Mouse (Mus musculus): ENCODE data around the gene Ldlrap1. TPM values are rescaled to one million over a fixed set of nuclear protein-coding genes. Genes with fewer than 3 reads are reported as not detected.

Gene Ldlrap1
- total and polyA plus RNA-seq, 2 experiments from 2014 or later: 9.4 to 12.3 TPM

DNA sequence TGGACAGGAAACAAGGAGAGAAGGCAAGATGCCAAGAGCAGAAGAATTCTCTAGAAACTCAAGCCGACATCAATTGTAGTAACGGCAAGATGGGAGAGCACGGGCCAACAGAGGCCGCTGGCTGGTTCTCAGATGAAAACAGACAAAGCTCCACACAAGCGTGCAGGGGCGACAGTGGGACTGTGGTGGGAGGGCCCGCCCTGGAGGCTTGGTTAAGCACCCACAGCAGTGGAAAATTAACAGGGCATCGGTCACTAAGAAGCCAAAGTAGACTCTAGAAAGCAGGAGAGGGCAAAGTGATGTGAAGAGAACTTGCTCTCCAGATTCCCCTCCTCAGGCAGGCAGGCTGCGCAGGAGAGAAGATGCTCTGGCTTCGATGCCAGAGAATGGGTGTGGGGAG is 34.3 kb upstream of the Ldlrap1 start:
- Histone ChIP-seq H3K4me2 (ENCODE audit: low read depth, low read length) (no peak overlapping the region), H3K9me3 (replicated peaks; ENCODE audit: control insufficient read depth, low read length) (no peaks in the 10 kb centered on the region), H3K4me1 (ENCODE audit: control insufficient read depth, insufficient read depth) (peaks cover 16% of the 10 kb centered on the region), H3K4me3 (ENCODE audit: low read depth, low read length) (no peak overlapping the region), H3K36me3 (replicated peaks; ENCODE audit: control insufficient read depth, insufficient read depth, low read length) (peaks cover 57% of the 10 kb centered on the region), H3K27me3 (ENCODE audit: control insufficient read depth, insufficient read depth, low read length) (no peaks in the 10 kb centered on the region), H3K9ac (replicated peaks; ENCODE audit: low read depth, low read length) (no peak overlapping the region), H3K27ac (ENCODE audit: low read depth) (no peak overlapping the region)
- TF ChIP-seq CTCF (IDR thresholded peaks at IDR 0.05; ENCODE audit: low read depth) (no peak), EP300 (IDR thresholded peaks at IDR 0.05; ENCODE audit: low read depth) (no peak)
- WGBS: 84% methylated on average over 10 of the region's 10 CpGs
- ATAC-seq (ENCODE audit: insufficient read depth, low read depth): no peak
- DNase-seq (ENCODE audit: low spot score): no peak

DNA sequence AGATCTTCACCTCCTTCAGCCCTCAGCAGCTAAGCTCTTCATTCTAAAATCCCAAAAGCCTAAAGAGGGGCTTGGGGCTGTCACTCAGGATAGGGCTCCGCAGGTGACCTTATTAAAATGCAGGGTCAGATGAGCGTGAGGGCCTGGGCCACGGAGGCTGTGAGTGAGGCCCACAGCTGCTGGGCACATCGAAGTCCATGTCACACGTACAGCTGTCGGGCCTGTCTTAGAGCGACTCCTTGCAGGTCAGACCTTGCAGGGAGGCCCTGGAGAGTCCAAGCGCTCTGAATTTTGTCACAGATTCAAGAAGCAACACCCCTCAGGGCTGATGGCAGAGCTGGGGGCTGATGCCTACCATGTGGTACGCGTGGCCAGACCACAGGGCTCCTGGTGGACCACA is 32.9 kb upstream of the Ldlrap1 start:
- Histone ChIP-seq H3K27me3 (ENCODE audit: control insufficient read depth, insufficient read depth, low read length) (no peaks in the 10 kb centered on the region), H3K27ac (ENCODE audit: low read depth) (no peak overlapping the region), H3K9me3 (replicated peaks; ENCODE audit: control insufficient read depth, low read length) (no peaks in the 10 kb centered on the region), H3K9ac (replicated peaks; ENCODE audit: low read depth, low read length) (no peak overlapping the region), H3K4me2 (ENCODE audit: low read depth, low read length) (no peak overlapping the region), H3K36me3 (replicated peaks; ENCODE audit: control insufficient read depth, insufficient read depth, low read length) (peaks cover 44% of the 10 kb centered on the region), H3K4me1 (ENCODE audit: control insufficient read depth, insufficient read depth) (peaks cover 22% of the 10 kb centered on the region), H3K4me3 (ENCODE audit: low read depth, low read length) (no peak overlapping the region)
- WGBS: 85% methylated on average over 10 of the region's 10 CpGs
- no peak for DNase-seq (ENCODE audit: low spot score)
- no peak for ATAC-seq (ENCODE audit: insufficient read depth, low read depth)
- TF ChIP-seq EP300 (IDR thresholded peaks at IDR 0.05; ENCODE audit: low read depth) (no peak), CTCF (IDR thresholded peaks at IDR 0.05; ENCODE audit: low read depth) (no peak)

DNA sequence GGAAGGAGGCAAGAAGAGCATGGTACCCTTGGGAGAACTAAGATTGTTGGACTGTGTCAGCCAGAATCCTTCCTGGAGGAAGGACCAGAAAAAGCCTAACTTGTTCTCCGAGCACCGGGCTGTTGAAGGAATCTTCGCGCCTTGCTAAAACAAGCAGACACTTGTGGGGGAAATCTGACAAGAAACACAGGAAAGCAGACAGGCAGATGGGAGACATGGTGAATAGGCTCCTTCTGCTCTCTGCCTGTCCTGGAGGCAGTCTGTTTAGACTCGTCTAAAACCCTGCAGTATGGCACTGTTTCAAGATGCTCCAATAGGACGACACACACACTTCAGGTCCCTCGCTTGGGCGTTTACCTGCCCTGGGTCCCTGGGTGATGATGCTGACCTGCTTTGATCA is 32.3 kb upstream of the Ldlrap1 start:
- Histone ChIP-seq H3K27me3 (ENCODE audit: control insufficient read depth, insufficient read depth, low read length) (no peaks in the 10 kb centered on the region), H3K4me3 (ENCODE audit: low read depth, low read length) (no peak overlapping the region), H3K4me2 (ENCODE audit: low read depth, low read length) (no peak overlapping the region), H3K27ac (ENCODE audit: low read depth) (no peak overlapping the region), H3K36me3 (replicated peaks; ENCODE audit: control insufficient read depth, insufficient read depth, low read length) (peaks cover 38% of the 10 kb centered on the region), H3K9ac (replicated peaks; ENCODE audit: low read depth, low read length) (no peak overlapping the region), H3K4me1 (ENCODE audit: control insufficient read depth, insufficient read depth) (peaks cover 18% of the 10 kb centered on the region), H3K9me3 (replicated peaks; ENCODE audit: control insufficient read depth, low read length) (no peaks in the 10 kb centered on the region)
- 59% methylated on average over 8 of the region's 8 CpGs for WGBS
- TF ChIP-seq EP300 (IDR thresholded peaks at IDR 0.05; ENCODE audit: low read depth): no peak
- DNase-seq (ENCODE audit: low spot score): no peak
- no peak for ATAC-seq (ENCODE audit: insufficient read depth, low read depth)

DNA sequence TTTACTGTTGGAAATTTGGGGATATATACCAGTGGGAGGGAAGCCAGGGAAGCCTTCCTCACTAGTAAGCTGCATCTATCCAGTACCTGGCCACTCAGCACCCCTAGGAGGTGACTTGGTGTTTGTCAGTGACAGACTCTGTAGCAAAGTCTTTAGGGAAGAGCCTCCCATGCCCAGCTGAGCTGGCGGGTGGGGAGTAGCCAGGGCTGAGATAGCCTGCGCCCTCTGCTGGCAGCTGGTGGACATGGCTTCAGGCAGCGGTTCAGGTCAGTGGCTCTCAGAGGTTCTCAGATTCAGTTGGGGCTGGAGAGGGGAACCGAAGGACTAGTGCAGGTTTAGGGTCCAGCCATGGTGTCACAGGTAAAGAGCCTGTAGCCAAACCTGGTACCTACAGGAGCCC is 31.4 kb upstream of the Ldlrap1 start:
- ATAC-seq (ENCODE audit: insufficient read depth, low read depth) (peak; percentile 71), DNase-seq (ENCODE audit: low spot score) (peak; percentile 68)
- no peak overlapping the region for H3K4me2 ChIP-seq (ENCODE audit: low read depth, low read length)
- H3K4me3 ChIP-seq (ENCODE audit: low read depth, low read length): no peak overlapping the region
- TF ChIP-seq EP300 (IDR thresholded peaks at IDR 0.05; ENCODE audit: low read depth) (no peak), CTCF (IDR thresholded peaks at IDR 0.05; ENCODE audit: low read depth) (peak; percentile 95)
- H3K9ac ChIP-seq (replicated peaks; ENCODE audit: low read depth, low read length): no peak overlapping the region
- no peaks in the 10 kb centered on the region for H3K9me3 ChIP-seq (replicated peaks; ENCODE audit: control insufficient read depth, low read length)
- 6% methylated on average over 4 of the region's 4 CpGs for WGBS
- peaks cover 33% of the 10 kb centered on the region for H3K36me3 ChIP-seq (replicated peaks; ENCODE audit: control insufficient read depth, insufficient read depth, low read length)
- H3K27me3 ChIP-seq (ENCODE audit: control insufficient read depth, insufficient read depth, low read length): no peaks in the 10 kb centered on the region
- peaks cover 10% of the 10 kb centered on the region for H3K4me1 ChIP-seq (ENCODE audit: control insufficient read depth, insufficient read depth)
- H3K27ac ChIP-seq (ENCODE audit: low read depth): no peak overlapping the region

DNA sequence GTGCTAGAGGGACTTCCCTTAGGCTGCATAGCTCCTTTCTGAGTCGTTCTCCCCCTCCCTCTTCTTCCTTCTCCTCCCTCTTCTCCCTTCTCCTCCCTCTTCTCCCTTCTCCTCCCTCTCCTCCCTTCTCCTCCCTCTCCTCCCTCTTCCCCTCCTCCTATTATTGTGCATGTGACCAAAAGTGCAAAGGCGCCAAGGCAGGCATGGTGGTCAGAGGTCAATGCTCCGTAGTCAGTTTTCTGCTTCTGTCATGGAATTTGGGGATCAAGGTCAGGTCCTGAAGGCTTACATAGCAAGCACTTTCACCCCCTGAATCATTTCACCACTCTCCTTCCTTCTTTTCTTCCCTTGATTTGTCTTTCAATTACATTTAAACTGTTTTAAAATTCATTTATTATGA is 31.0 kb upstream of the Ldlrap1 start:
- no peak overlapping the region for H3K27ac ChIP-seq (ENCODE audit: low read depth)
- H3K36me3 ChIP-seq (replicated peaks; ENCODE audit: control insufficient read depth, insufficient read depth, low read length): peaks cover 29% of the 10 kb centered on the region
- H3K4me1 ChIP-seq (ENCODE audit: control insufficient read depth, insufficient read depth): peaks cover 9% of the 10 kb centered on the region; the same call in 1 of the 2 replicates
- H3K4me3 ChIP-seq (ENCODE audit: low read depth, low read length): no peak overlapping the region
- no peak for ATAC-seq (ENCODE audit: insufficient read depth, low read depth)
- H3K9me3 ChIP-seq (replicated peaks; ENCODE audit: control insufficient read depth, low read length): no peaks in the 10 kb centered on the region
- no peaks in the 10 kb centered on the region for H3K27me3 ChIP-seq (ENCODE audit: control insufficient read depth, insufficient read depth, low read length)
- WGBS: 58% methylated on average over 3 of the region's 3 CpGs
- DNase-seq (ENCODE audit: low spot score): no peak
- no peak overlapping the region for H3K4me2 ChIP-seq (ENCODE audit: low read depth, low read length)
- TF ChIP-seq EP300 (IDR thresholded peaks at IDR 0.05; ENCODE audit: low read depth): no peak
- no peak for TF ChIP-seq CTCF (IDR thresholded peaks at IDR 0.05; ENCODE audit: low read depth)
- H3K9ac ChIP-seq (replicated peaks; ENCODE audit: low read depth, low read length): no peak overlapping the region

DNA sequence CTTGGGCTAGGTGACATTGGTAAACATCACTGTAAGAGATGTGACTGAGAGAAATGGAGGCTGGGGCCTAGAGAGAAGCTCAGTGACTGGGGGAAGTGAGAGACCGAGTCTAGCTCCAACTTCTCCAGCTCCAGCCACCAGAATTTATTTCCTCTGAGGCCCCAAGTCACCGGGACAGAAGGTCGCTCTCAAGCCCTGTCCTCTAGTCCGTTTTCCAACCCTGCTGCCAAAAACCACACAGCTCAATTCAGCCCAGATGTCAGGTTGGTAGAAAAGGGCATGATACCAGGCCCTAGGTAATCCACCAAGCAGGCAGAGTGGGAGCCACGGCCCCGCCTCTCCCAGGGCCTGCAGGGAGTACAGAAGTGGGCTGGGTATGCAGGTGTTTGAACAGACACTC is 29.8 kb upstream of the Ldlrap1 start:
- TF ChIP-seq CTCF (IDR thresholded peaks at IDR 0.05; ENCODE audit: low read depth) (no peak), EP300 (IDR thresholded peaks at IDR 0.05; ENCODE audit: low read depth) (no peak)
- no peak for DNase-seq (ENCODE audit: low spot score)
- H3K9ac ChIP-seq (replicated peaks; ENCODE audit: low read depth, low read length): no peak overlapping the region
- H3K27me3 ChIP-seq (ENCODE audit: control insufficient read depth, insufficient read depth, low read length): no peaks in the 10 kb centered on the region
- ATAC-seq (ENCODE audit: insufficient read depth, low read depth): no peak
- no peak overlapping the region for H3K4me3 ChIP-seq (ENCODE audit: low read depth, low read length)
- no peak overlapping the region for H3K27ac ChIP-seq (ENCODE audit: low read depth)
- peaks cover 17% of the 10 kb centered on the region for H3K36me3 ChIP-seq (replicated peaks; ENCODE audit: control insufficient read depth, insufficient read depth, low read length)
- WGBS: 57% methylated on average over 6 of the region's 6 CpGs
- H3K9me3 ChIP-seq (replicated peaks; ENCODE audit: control insufficient read depth, low read length): no peaks in the 10 kb centered on the region
- peaks cover 9% of the 10 kb centered on the region; the same call in 1 of the 2 replicates for H3K4me1 ChIP-seq (ENCODE audit: control insufficient read depth, insufficient read depth)
- H3K4me2 ChIP-seq (ENCODE audit: low read depth, low read length): no peak overlapping the region

All from heart, postnatal 0 days (tissue).